ENCODE assay signal across 11 mouse cellular contexts in the genomic region with DNA sequence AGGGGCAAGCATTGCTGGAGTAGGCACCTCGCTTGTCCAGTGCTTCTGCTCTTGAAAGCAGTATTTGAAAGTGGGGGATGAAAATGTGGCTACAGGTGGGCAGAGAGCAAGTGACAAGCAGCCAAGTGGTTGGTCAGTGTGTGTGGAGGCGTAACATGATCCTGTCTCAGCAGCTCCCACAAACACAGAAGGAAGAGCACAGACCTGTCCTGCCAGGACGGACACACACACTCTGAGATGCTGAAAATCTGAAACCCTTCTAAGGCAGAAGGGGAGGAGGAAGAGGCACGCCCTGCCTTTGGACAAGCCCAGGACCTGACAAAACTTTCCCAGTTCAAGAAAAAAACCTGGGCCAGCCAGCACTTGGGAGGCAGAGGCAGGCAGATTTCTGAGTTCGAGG. TPM values are rescaled to one million over a fixed set of nuclear protein-coding genes. Genes with fewer than 3 reads are reported as not detected.
DNase-seq lines count a peak whose midpoint lies in the region; ATAC-seq and TF ChIP-seq lines count a peak whose summit lies in the region.
"Had no signal": no experiment of that assay in that cellular context is flagged by ENCODE, and none has a peak within 500 bp of the region (broad histone marks: within the 10 kb centered on the region; RNA-seq: fewer than 3 reads in every experiment).

No protein-coding gene starts in this region.

- H3K27ac ChIP-seq in forebrain, embryonic 11.5 days (ENCODE audit: low read depth, low read length), result peak overlapping the region; percentile 48; the same call in 1 of the 2 replicates
- H3K27ac ChIP-seq in forebrain, embryonic 14.5 days (ENCODE audit: low read depth, low read length), result no peak overlapping the region; the same call in 1 of the 2 replicates
- peak overlapping the region; percentile 19; the same call in 1 of the 2 replicates for H3K27ac ChIP-seq in kidney, adult 2 months (ENCODE audit: insufficient read depth, low read depth, low read length)
- peak overlapping the region; percentile 40; the same call in 1 of the 2 replicates for H3K27ac ChIP-seq in forebrain, postnatal 0 days (ENCODE audit: low read depth, low read length)
- H3K27ac ChIP-seq in midbrain, postnatal 0 days (ENCODE audit: low read depth, low read length), result 0 out of 2 replicates have a peak overlapping the region, but pooled peaks have one; percentile 18
- H3K27ac ChIP-seq: liver, embryonic 12.5 days had no signal

- H3K9ac ChIP-seq in forebrain, embryonic 11.5 days (ENCODE audit: low read length), result no peak overlapping the region
- no peak overlapping the region for H3K9ac ChIP-seq in forebrain, embryonic 14.5 days (ENCODE audit: low read length)
- no peak overlapping the region for H3K9ac ChIP-seq in forebrain, postnatal 0 days
- no peak overlapping the region for H3K9ac ChIP-seq in midbrain, postnatal 0 days (replicated peaks; ENCODE audit: low read length, poor library complexity, severe bottlenecking)
- H3K9ac ChIP-seq: liver, embryonic 12.5 days had no signal

- DNase-seq in forebrain, embryonic 11.5 days (ENCODE audit: low spot score), result no peak
- no peak for DNase-seq in forebrain, embryonic 14.5 days (ENCODE audit: low spot score)
- no peak for DNase-seq in kidney, adult 2 months
- DNase-seq in kidney, adult 11 months, result no peak
- no peak for DNase-seq in forebrain, postnatal 0 days
- no peak for DNase-seq in midbrain, postnatal 0 days (ENCODE audit: low spot score)
- DNase-seq in urinary bladder, adult 2 months (ENCODE audit: low spot score), result no peak
- DNase-seq in right cerebral cortex, adult 18-20 months, result no peak
- DNase-seq: gastrocnemius, postnatal 14 days had no signal

- TF ChIP-seq POLR2A in kidney, adult 2 months (IDR thresholded peaks at IDR 0.05; ENCODE audit: low read depth, low read length), result no peak

- H3K4me3 ChIP-seq in forebrain, embryonic 11.5 days (ENCODE audit: low read depth, low read length), result no peak overlapping the region
- no peak overlapping the region for H3K4me3 ChIP-seq in forebrain, embryonic 14.5 days (ENCODE audit: low read depth, low read length)
- no peak overlapping the region for H3K4me3 ChIP-seq in kidney, adult 2 months (ENCODE audit: insufficient read depth, low read depth, low read length)
- H3K4me3 ChIP-seq in forebrain, postnatal 0 days (ENCODE audit: low read depth, low read length), result no peak overlapping the region
- no peak overlapping the region for H3K4me3 ChIP-seq in midbrain, postnatal 0 days (ENCODE audit: low read depth, low read length)
- H3K4me3 ChIP-seq: liver, embryonic 12.5 days had no signal

- no peaks in the 10 kb centered on the region for H3K27me3 ChIP-seq in forebrain, embryonic 11.5 days (ENCODE audit: control insufficient read depth, insufficient read depth, low read length)
- H3K27me3 ChIP-seq in forebrain, embryonic 14.5 days (replicated peaks; ENCODE audit: control insufficient read depth, insufficient read depth, low read length), result no peaks in the 10 kb centered on the region
- no peaks in the 10 kb centered on the region for H3K27me3 ChIP-seq in kidney, adult 2 months (replicated peaks; ENCODE audit: control insufficient read depth, insufficient read depth, low read length)
- no peaks in the 10 kb centered on the region for H3K27me3 ChIP-seq in forebrain, postnatal 0 days (ENCODE audit: insufficient read depth, low read length)
- H3K27me3 ChIP-seq in midbrain, postnatal 0 days (ENCODE audit: insufficient read depth, low read length), result no peaks in the 10 kb centered on the region
- H3K27me3 ChIP-seq: liver, embryonic 12.5 days; Patski had no signal

- TF ChIP-seq CTCF in kidney, adult 2 months (conservative IDR thresholded peaks at IDR 0.05; ENCODE audit: insufficient read depth, insufficient read length, low read depth, low read length), result no peak
- TF ChIP-seq CTCF in forebrain, postnatal 0 days (IDR thresholded peaks at IDR 0.05; ENCODE audit: low read depth), result no peak
- TF ChIP-seq CTCF in midbrain, postnatal 0 days (IDR thresholded peaks at IDR 0.05), result no peak

- no peaks in the 10 kb centered on the region; the same call in 1 of the 2 replicates for H3K36me3 ChIP-seq in forebrain, embryonic 11.5 days (ENCODE audit: control insufficient read depth, insufficient read depth, low read length)
- no peaks in the 10 kb centered on the region for H3K36me3 ChIP-seq in forebrain, embryonic 14.5 days (ENCODE audit: control insufficient read depth, insufficient read depth, low read length)
- H3K36me3 ChIP-seq in kidney, adult 2 months (ENCODE audit: control insufficient read depth, insufficient read depth, low read length), result no peaks in the 10 kb centered on the region
- no peaks in the 10 kb centered on the region for H3K36me3 ChIP-seq in forebrain, postnatal 0 days (ENCODE audit: insufficient read depth)
- no peaks in the 10 kb centered on the region for H3K36me3 ChIP-seq in midbrain, postnatal 0 days (ENCODE audit: insufficient read depth, low read length)
- H3K36me3 ChIP-seq: liver, embryonic 12.5 days had no signal

- H3K9me3 ChIP-seq in forebrain, embryonic 11.5 days (ENCODE audit: control insufficient read depth, low read length), result no peaks in the 10 kb centered on the region
- no peaks in the 10 kb centered on the region for H3K9me3 ChIP-seq in forebrain, embryonic 14.5 days (replicated peaks; ENCODE audit: control insufficient read depth, low read length)
- H3K9me3 ChIP-seq in forebrain, postnatal 0 days (ENCODE audit: low read length), result no peaks in the 10 kb centered on the region
- H3K9me3 ChIP-seq in midbrain, postnatal 0 days (ENCODE audit: low read length), result no peaks in the 10 kb centered on the region
- H3K9me3 ChIP-seq: liver, embryonic 12.5 days had no signal

- no peak overlapping the region for H3K4me2 ChIP-seq in forebrain, embryonic 11.5 days (ENCODE audit: low read depth, low read length, severe bottlenecking)
- H3K4me2 ChIP-seq in forebrain, embryonic 14.5 days (ENCODE audit: low read length), result no peak overlapping the region
- H3K4me2 ChIP-seq in forebrain, postnatal 0 days (ENCODE audit: low read depth), result no peak overlapping the region
- H3K4me2 ChIP-seq in midbrain, postnatal 0 days (ENCODE audit: low read depth, low read length, poor library complexity, severe bottlenecking), result no peak overlapping the region
- H3K4me2 ChIP-seq: liver, embryonic 12.5 days had no signal

- 71% methylated on average over 5 of the region's 5 CpGs for WGBS in forebrain, embryonic 11.5 days
- 75% methylated on average over 5 of the region's 5 CpGs for WGBS in forebrain, embryonic 14.5 days
- 85% methylated on average over 5 of the region's 5 CpGs for WGBS in kidney, adult 2 months
- 78% methylated on average over 5 of the region's 5 CpGs for WGBS in forebrain, postnatal 0 days
- WGBS in midbrain, postnatal 0 days, result 75% methylated on average over 5 of the region's 5 CpGs

- ATAC-seq in forebrain, embryonic 11.5 days (replicated peaks; ENCODE audit: low FRiP score), result no peak
- ATAC-seq in forebrain, embryonic 14.5 days, result no peak
- no peak for ATAC-seq in forebrain, postnatal 0 days
- ATAC-seq in midbrain, postnatal 0 days (ENCODE audit: low FRiP score), result no peak
- ATAC-seq: liver, embryonic 12.5 days; Patski had no signal

- peaks cover 20% of the 10 kb centered on the region for H3K4me1 ChIP-seq in forebrain, embryonic 11.5 days (replicated peaks; ENCODE audit: control insufficient read depth, insufficient read depth, low read length)
- H3K4me1 ChIP-seq in forebrain, embryonic 14.5 days (ENCODE audit: control insufficient read depth, insufficient read depth, low read length), result peaks cover 10% of the 10 kb centered on the region
- H3K4me1 ChIP-seq in kidney, adult 2 months (ENCODE audit: control insufficient read depth, insufficient read depth, low read length), result no peaks in the 10 kb centered on the region
- H3K4me1 ChIP-seq in forebrain, postnatal 0 days (ENCODE audit: insufficient read depth), result 0 out of 2 replicates have a peak, but pooled peaks cover 3% of the 10 kb centered on the region
- H3K4me1 ChIP-seq in midbrain, postnatal 0 days (ENCODE audit: insufficient read depth, low read length), result peaks cover 12% of the 10 kb centered on the region; the same call in 1 of the 2 replicates
- H3K4me1 ChIP-seq: liver, embryonic 12.5 days had no signal

RNA-seq across cellular contexts. Expression of a gene that starts 34.9 kb away (rescaled TPM):
- 52.3 and 65.1 TPM in 2 replicates for polyA plus RNA-seq in forebrain, embryonic 11.5 days (2014; fragmentation: Nextera tagmentation; extraction: Ambion mirVana)
- polyA plus RNA-seq in forebrain, embryonic 14.5 days (2014; fragmentation: Nextera tagmentation; extraction: Ambion mirVana), result 19.3 and 21.2 TPM in 2 replicates
- 10.0 and 10.6 TPM in 2 replicates for polyA plus RNA-seq in kidney, adult 2 months (2012; rRNA removed)
- total RNA-seq in forebrain, postnatal 0 days (2014; rRNA removed), result 19.0 and 22.1 TPM in 2 replicates
- 10.7 and 12.7 TPM in 2 replicates for polyA plus RNA-seq in forebrain, postnatal 0 days (2015; fragmentation: Nextera tagmentation; extraction: Ambion mirVana)
- total RNA-seq in midbrain, postnatal 0 days (2014; rRNA removed), result 25.2 and 32.2 TPM in 2 replicates
- polyA plus RNA-seq in midbrain, postnatal 0 days (2015; fragmentation: Nextera tagmentation; extraction: Ambion mirVana), result 13.7 and 15.2 TPM in 2 replicates
- polyA plus RNA-seq in urinary bladder, adult 2 months (2012; rRNA removed), result 59.5 and 71.7 TPM in 2 replicates

RNA-seq across cellular contexts. Expression of a gene that starts 42.7 kb away (rescaled TPM):
- 109 and 113 TPM in 2 replicates for polyA plus RNA-seq in forebrain, embryonic 11.5 days (2014; fragmentation: Nextera tagmentation; extraction: Ambion mirVana)
- 125 TPM in 2 replicates for polyA plus RNA-seq in forebrain, embryonic 14.5 days (2014; fragmentation: Nextera tagmentation; extraction: Ambion mirVana)
- 16.1 and 17.4 TPM in 2 replicates for polyA plus RNA-seq in kidney, adult 2 months (2012; rRNA removed)
- total RNA-seq in forebrain, postnatal 0 days (2014; rRNA removed), result 48.6 and 56.6 TPM in 2 replicates
- 93.2 and 98.2 TPM in 2 replicates for polyA plus RNA-seq in forebrain, postnatal 0 days (2015; fragmentation: Nextera tagmentation; extraction: Ambion mirVana)
- 26.6 and 38.0 TPM in 2 replicates for total RNA-seq in midbrain, postnatal 0 days (2014; rRNA removed)
- 103 and 104 TPM in 2 replicates for polyA plus RNA-seq in midbrain, postnatal 0 days (2015; fragmentation: Nextera tagmentation; extraction: Ambion mirVana)
- 19.6 and 21.5 TPM in 2 replicates for polyA plus RNA-seq in urinary bladder, adult 2 months (2012; rRNA removed)
